Mouse (Mus musculus): ENCODE data around the gene Fto.

DNA sequence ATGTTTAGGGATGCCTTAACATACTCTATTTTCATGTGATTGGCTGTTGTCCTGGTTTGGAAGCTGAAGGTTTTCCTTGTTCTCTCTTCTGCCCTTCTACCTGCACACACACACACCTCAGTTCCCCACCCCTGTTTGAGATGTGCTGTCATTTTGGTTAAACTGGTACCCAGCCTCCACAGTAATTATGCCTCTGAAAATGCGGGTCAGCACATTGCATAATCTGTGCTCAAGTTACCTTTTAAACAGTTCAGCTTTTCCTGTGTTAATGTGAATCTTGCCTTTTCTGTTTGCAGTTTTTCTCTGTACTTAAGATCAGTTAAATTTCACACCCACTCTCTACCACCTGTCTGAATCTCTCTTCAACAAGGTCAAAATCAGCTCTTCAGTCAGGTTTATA lies 113.2 kb downstream of the Fto start:
- TF ChIP-seq CTCF (IDR thresholded peaks at IDR 0.05; ENCODE audit: extremely low read depth, insufficient read depth, low read length) = no peak
- TF ChIP-seq POLR2A (IDR thresholded peaks at IDR 0.05; ENCODE audit: extremely low read depth, insufficient read depth, low read length) = no peak
